Mouse (Mus musculus) cerebellum, adult 2 months (tissue): ENCODE measurements around the gene Polr3h. TPM values are rescaled to one million over a fixed set of nuclear protein-coding genes. Genes with fewer than 3 reads are reported as not detected.
A peak's percentile ranks its signal among the peaks of the same experiment; 100 is the strongest.

Source experiments
- DNase-seq, 2 experiments: peaks; one replicate each; pipeline ENCODE4 v3.0.0; 2021
- H3K27ac ChIP-seq: fragments of 200-500 bp; 2 replicates; pipeline ENCODE4 v1.5.1; 2012; ENCODE audit warnings: low read length, control low read depth, inconsistent platforms; ENCODE audit not compliant: insufficient read depth
- H3K27me3 ChIP-seq: fragments of 200-500 bp; 2 replicates; pipeline ENCODE4 v1.6.1; 2012; ENCODE audit warnings: inconsistent platforms, mild to moderate bottlenecking, low read length, moderate library complexity; ENCODE audit not compliant: control insufficient read depth, insufficient read depth
- H3K4me1 ChIP-seq: fragments of 200-500 bp; 2 replicates; pipeline ENCODE4 v1.6.1; 2011; ENCODE audit warnings: low read length; ENCODE audit not compliant: control insufficient read depth, insufficient read depth
- H3K4me3 ChIP-seq: fragments of 200-500 bp; replicated peaks from 2 replicates; pipeline ENCODE3; 2011; ENCODE audit warnings: mild to moderate bottlenecking, low read depth, low read length, control low read depth; ENCODE audit not compliant: insufficient read depth
- CTCF ChIP-seq: fragments of 200-500 bp; IDR thresholded peaks from 2 replicates; pipeline ENCODE4 v1.5.1; 2011; ENCODE audit warnings: low read depth, mild to moderate bottlenecking, control low read depth, low read length, moderate library complexity, borderline replicate concordance; ENCODE audit not compliant: insufficient read depth
- POLR2A ChIP-seq: fragments of 200-500 bp; IDR thresholded peaks from 2 replicates; pipeline ENCODE4 v1.6.1; 2011; ENCODE audit warnings: low read length, control low read depth, borderline replicate concordance; ENCODE audit not compliant: insufficient read depth
- whole genome bisulfite sequencing: fragments of 180-500 bp; shearing (Covaris S2); methylation state at CpG from one replicate; pipeline ENCODE4 v1.1.7; 2018; 5-methylcytosine and 5-hydroxymethylcytosine counted together
- polyA plus RNA-seq: library from polyadenylated mRNA; depleted of rRNA; stranded (reverse); fragments of >200 nt; gene quantifications from 2 replicates; pipeline ENCODE4 v1.2.3, GENCODE M21; 2012

Gene Polr3h
- polyA plus RNA-seq, 1 experiment, result 51.2 TPM

DNA sequence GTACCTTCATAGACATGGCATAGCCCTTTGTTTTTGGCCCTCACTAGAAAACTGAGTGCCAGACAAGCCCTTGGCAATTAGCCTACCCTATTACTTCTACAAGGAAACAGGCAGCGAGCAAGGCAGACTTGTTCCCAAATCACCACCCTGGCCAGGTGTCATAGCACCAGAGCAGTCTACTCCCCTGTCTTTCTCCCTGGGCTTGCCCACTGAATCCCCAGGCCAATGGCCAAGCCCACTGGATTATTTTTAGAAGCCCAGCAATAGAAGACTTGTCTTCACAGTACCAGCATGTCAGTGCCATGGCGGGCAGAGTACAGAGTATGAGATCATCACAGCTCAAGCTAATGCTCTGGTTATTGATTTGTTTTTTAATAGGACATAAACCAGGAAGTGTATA, 27.3 kb downstream of the Polr3h start:
- DNase-seq, result peak; percentile 50 to 79
- no peak for TF ChIP-seq CTCF
- no peak for TF ChIP-seq POLR2A
- peaks cover 18% of the 10 kb centered on the region for H3K4me1 ChIP-seq
- no peaks in the 10 kb centered on the region for H3K27me3 ChIP-seq
- WGBS, result 4% methylated on average over 2 of the region's 2 CpGs
- H3K27ac ChIP-seq, result peak overlapping the region; percentile 61
- H3K4me3 ChIP-seq, result no peak overlapping the region

DNA sequence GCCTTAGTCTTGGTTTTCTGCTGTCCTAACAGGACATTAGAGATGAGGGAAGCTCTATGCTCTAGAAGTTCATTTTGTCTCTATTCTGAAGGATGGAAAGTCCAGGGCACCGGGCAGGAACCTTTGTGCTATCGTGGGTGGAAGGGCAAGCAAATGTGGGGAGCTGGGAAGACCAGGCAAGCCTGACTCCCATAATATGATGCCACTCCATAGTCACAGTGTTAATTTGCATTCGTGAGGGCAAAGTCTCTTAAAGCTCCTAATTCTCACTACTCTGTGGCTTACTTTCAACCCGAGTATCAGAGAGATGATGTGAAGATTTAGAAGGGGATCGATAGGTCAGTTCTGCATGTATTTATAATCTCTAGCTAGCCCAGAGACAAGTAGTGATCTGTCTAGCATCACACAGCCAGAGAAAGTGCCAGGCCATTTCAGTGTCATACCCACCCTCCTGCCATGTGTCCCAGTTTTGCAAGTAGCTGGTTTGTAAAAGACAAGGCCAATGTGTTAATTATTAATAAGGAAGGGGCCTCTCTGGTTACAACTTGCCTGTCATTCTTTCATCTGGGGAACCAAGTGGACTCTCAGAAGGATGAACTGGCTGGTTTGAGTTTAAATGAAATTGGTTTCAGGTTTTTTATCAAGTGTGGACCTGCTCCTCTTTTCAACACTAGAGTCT, 28.3 kb downstream of the Polr3h start:
- H3K4me1 ChIP-seq, result peaks cover 18% of the 10 kb centered on the region
- H3K27ac ChIP-seq, result no peak overlapping the region
- no peak for TF ChIP-seq POLR2A
- TF ChIP-seq CTCF, result no peak
- 91% methylated on average over 5 of the region's 5 CpGs for WGBS
- DNase-seq, result no peak
- H3K4me3 ChIP-seq, result no peak overlapping the region
- H3K27me3 ChIP-seq, result no peaks in the 10 kb centered on the region

- 13% methylated on average over 2 of the region's 2 CpGs for WGBS
- peaks cover 16% of the 10 kb centered on the region for H3K4me1 ChIP-seq
- TF ChIP-seq CTCF (no peak), POLR2A (no peak)
- DNase-seq, result peak in 1 of 2 experiments; percentile 39
- H3K27ac ChIP-seq, result peak overlapping the region; percentile 23; the same call in 1 of the 2 replicates
- no peak overlapping the region for H3K4me3 ChIP-seq
- no peaks in the 10 kb centered on the region for H3K27me3 ChIP-seq
Measured at GRCm38 (mm10) chr15:81896407-81896806, 29.6 kb downstream of the Polr3h start.

GRCm38 (mm10) chr15:81894002-81894401, 32.0 kb downstream of the Polr3h start:
- 81% methylated on average over 1 of the region's 1 CpGs for whole genome bisulfite sequencing
- Histone ChIP-seq H3K4me3 (no peak overlapping the region), H3K4me1 (peaks cover 13% of the 10 kb centered on the region), H3K27ac (no peak overlapping the region), H3K27me3 (no peaks in the 10 kb centered on the region)
- no peak for DNase-seq
- no peak for TF ChIP-seq CTCF
- no peak for TF ChIP-seq POLR2A

GRCm38 (mm10) chr15:81891822-81892580, 34.0 kb downstream of the Polr3h start:
- Histone ChIP-seq H3K4me1 (peaks cover 24% of the 10 kb centered on the region), H3K27ac (no peak overlapping the region), H3K27me3 (no peaks in the 10 kb centered on the region), H3K4me3 (no peak overlapping the region)
- 92% methylated on average over 8 of the region's 8 CpGs for WGBS
- DNase-seq, result no peak
- TF ChIP-seq POLR2A (no peak), CTCF (no peak)

DNA sequence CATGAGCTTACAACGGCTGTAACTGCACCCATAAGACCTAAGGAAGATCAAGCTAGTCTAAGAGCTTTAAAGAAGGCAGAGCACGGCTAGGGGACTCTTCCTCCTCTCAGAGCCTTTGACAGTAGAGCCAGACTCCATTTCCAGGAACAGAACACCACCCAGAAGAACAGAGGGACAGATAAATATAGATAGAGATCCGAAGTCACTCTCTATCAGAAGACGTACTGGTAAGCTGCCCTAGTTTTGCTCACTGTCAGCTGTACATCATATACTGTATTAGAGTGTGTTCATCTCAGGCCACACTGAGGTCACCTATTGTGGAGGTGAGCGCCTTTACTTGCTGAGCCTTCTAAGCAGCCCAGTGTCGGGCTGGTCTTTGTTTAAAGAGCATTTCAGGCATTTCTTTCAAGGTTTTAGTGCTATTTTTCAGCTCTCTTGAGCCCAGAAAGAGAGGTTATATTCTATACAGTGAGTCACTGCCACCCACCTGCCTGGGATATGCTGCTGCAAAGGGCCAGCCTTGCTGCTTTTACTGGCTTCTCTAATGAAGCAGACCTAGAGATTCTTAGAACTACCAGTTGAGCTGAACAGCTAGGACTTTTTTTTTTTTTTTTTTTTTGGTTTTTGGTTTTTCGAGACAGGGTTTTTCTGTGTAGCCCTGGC, 34.8 kb downstream of the Polr3h start:
- WGBS, result 86% methylated on average over 7 of the region's 7 CpGs
- H3K4me3 ChIP-seq, result no peak overlapping the region
- no peak for DNase-seq
- peaks cover 19% of the 10 kb centered on the region for H3K4me1 ChIP-seq
- no peaks in the 10 kb centered on the region for H3K27me3 ChIP-seq
- TF ChIP-seq POLR2A (no peak), CTCF (no peak)
- H3K27ac ChIP-seq, result no peak overlapping the region

GRCm38 (mm10) chr15:81889175-81889574, 36.9 kb downstream of the Polr3h start:
- WGBS, result 10% methylated on average over 7 of the region's 7 CpGs

More at GRCm38 (mm10) chr15:81889175-81889574, 36.9 kb downstream of the Polr3h start:
- no peaks in the 10 kb centered on the region for H3K27me3 ChIP-seq
- no peak overlapping the region for H3K4me3 ChIP-seq
- peak; percentile 71 to 84 for DNase-seq
- TF ChIP-seq POLR2A (no peak), CTCF (no peak)
- H3K4me1 ChIP-seq, result peaks cover 17% of the 10 kb centered on the region
- peak overlapping the region; percentile 1 for H3K27ac ChIP-seq
